Mouse (Mus musculus): ENCODE data around the gene Bcor.

- no peak for TF ChIP-seq CTCF (IDR thresholded peaks at IDR 0.05; ENCODE audit: low read depth, low read length)
- TF ChIP-seq EP300 (IDR thresholded peaks at IDR 0.05; ENCODE audit: insufficient read depth, low read depth, low read length) = no peak
Observed at GRCm38 (mm10) chrX:12134541-12134940, 25.6 kb downstream of the Bcor start.

All from ES-Bruce4 (cell line).